Mouse (Mus musculus): Measurements from ENCODE around the gene Cmtm5.

GRCm38 (mm10) chr14:54960769-54961168 is 24.7 kb downstream of the Cmtm5 start:
- TF ChIP-seq CTCF (IDR thresholded peaks at IDR 0.05; ENCODE audit: low read depth, low read length) (no peak), POLR2A (IDR thresholded peaks at IDR 0.05; ENCODE audit: extremely low read depth, insufficient read depth, low read length) (no peak)
